ENCODE assay signal across 8 mouse cellular contexts in the genomic region with DNA sequence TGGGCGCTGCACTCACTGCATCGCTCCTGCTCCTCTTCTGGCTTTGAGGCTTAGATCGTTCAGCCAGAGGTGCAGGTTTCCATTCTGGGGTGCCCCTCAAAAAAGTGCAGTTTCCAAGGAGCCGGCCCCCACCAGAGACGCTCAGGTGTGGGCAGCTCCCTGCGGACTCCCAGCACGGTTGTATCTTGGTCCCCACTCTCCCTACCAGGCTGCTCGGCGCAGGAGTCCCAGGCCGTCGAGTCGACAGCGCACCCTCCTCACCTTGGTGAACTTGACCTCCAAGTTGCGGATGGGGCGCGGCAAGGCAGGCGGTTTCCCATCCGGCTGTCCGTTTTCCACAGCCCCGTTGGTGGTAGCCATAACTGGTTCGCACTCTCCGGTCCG. TPM values are rescaled to one million over a fixed set of nuclear protein-coding genes. Genes with fewer than 3 reads are reported as not detected.
DNase-seq lines count a peak whose midpoint lies in the region; ATAC-seq and TF ChIP-seq lines count a peak whose summit lies in the region.

No protein-coding gene starts in this region.

- no peak overlapping the region for H3K9ac ChIP-seq in liver, embryonic 12.5 days
- H3K9ac ChIP-seq in stomach, embryonic 16.5 days (ENCODE audit: low read length), result peak overlapping the region; percentile 63

- no peak for TF ChIP-seq CTCF in gastrocnemius, adult 2 months (IDR thresholded peaks at IDR 0.05)

- no peak for DNase-seq in gastrocnemius, adult 2 months
- no peak for DNase-seq in gastrocnemius, postnatal 36 days
- DNase-seq in retina, embryonic 14.5 days (ENCODE audit: low spot score), result peak; percentile 32
- DNase-seq in retina, postnatal 1 day, result no peak
- DNase-seq in left cerebral cortex, adult 9 months (ENCODE audit: low spot score in 2 of 2), result no peak
- DNase-seq in spleen, postnatal 10 days (ENCODE audit: low spot score in 2 of 2), result no peak

- peak overlapping the region; percentile 61 for H3K4me2 ChIP-seq in liver, embryonic 12.5 days
- H3K4me2 ChIP-seq in stomach, embryonic 16.5 days (ENCODE audit: low read depth, low read length), result peak overlapping the region; percentile 92

- H3K4me3 ChIP-seq in gastrocnemius, adult 2 months, result peak overlapping the region; percentile 66
- H3K4me3 ChIP-seq in liver, embryonic 12.5 days, result peak overlapping the region; percentile 41
- peak overlapping the region; percentile 54 for H3K4me3 ChIP-seq in stomach, embryonic 16.5 days (replicated peaks; ENCODE audit: low read length)

- WGBS in liver, embryonic 12.5 days (ENCODE audit: insufficient replicate concordance), result 3% methylated on average over 23 of the region's 23 CpGs
- 1% methylated on average over 23 of the region's 23 CpGs for whole genome bisulfite sequencing in stomach, embryonic 16.5 days

- no peaks in the 10 kb centered on the region for H3K9me3 ChIP-seq in liver, embryonic 12.5 days (replicated peaks)
- H3K9me3 ChIP-seq in stomach, embryonic 16.5 days (replicated peaks; ENCODE audit: control insufficient read depth, low read length), result no peaks in the 10 kb centered on the region

- H3K27ac ChIP-seq in gastrocnemius, adult 2 months, result no peak overlapping the region
- no peak overlapping the region for H3K27ac ChIP-seq in liver, embryonic 12.5 days
- no peak overlapping the region for H3K27ac ChIP-seq in stomach, embryonic 16.5 days (ENCODE audit: low read length)

- peak; percentile 24; the same call in 1 of the 2 replicates for ATAC-seq in liver, embryonic 12.5 days
- ATAC-seq in stomach, embryonic 16.5 days (ENCODE audit: insufficient read depth, low FRiP score), result peak; percentile 46; the same call in 1 of the 2 replicates

- H3K27me3 ChIP-seq in liver, embryonic 12.5 days (replicated peaks), result peaks cover 69% of the 10 kb centered on the region
- H3K27me3 ChIP-seq in stomach, embryonic 16.5 days (ENCODE audit: control insufficient read depth, insufficient read depth, low read length), result peaks cover 33% of the 10 kb centered on the region

- H3K4me1 ChIP-seq in liver, embryonic 12.5 days, result peaks cover 9% of the 10 kb centered on the region; the same call in 1 of the 2 replicates
- 0 out of 2 replicates have a peak, but pooled peaks cover 5% of the 10 kb centered on the region for H3K4me1 ChIP-seq in stomach, embryonic 16.5 days (ENCODE audit: control insufficient read depth, insufficient read depth, low read length)

- intact Hi-C loops in gastrocnemius, adult 2 months (cut with DNase I), result no loop called here
- intact Hi-C loops in gastrocnemius, postnatal 36 days (cut with DNase I), result no loop called here

- H3K36me3 ChIP-seq in liver, embryonic 12.5 days, result no peaks in the 10 kb centered on the region
- H3K36me3 ChIP-seq in stomach, embryonic 16.5 days (ENCODE audit: control insufficient read depth, insufficient read depth, low read length), result no peaks in the 10 kb centered on the region

RNA-seq across cellular contexts. Expression of gene Aldh1a3, which starts 0.3 kb away (rescaled TPM):
- total RNA-seq in gastrocnemius, adult 2 months (2021), result 1 to 10 TPM; 2.0 to 2.5 TPM
- 1 to 10 TPM in 1 of 2 experiments, under 1 TPM in 1; 0.74 to 1.4 TPM for total RNA-seq in gastrocnemius, postnatal 36 days (2021)
- 1.9 and 2.0 TPM in 2 replicates for polyA plus RNA-seq in liver, embryonic 12.5 days (2016; fragmentation: Nextera tagmentation; extraction: Ambion mirVana)
- polyA plus RNA-seq in stomach, embryonic 16.5 days (2015; fragmentation: Nextera tagmentation; extraction: Ambion mirVana), result 12.9 and 14.5 TPM in 2 replicates

RNA-seq across cellular contexts. Expression of gene Lrrk1, which starts 38.9 kb away (rescaled TPM):
- 1 to 10 TPM; 3.0 to 6.4 TPM for total RNA-seq in gastrocnemius, adult 2 months (2021)
- total RNA-seq in gastrocnemius, postnatal 36 days (2021), result 1 to 10 TPM; 3.3 to 4.9 TPM
- 6.3 and 7.1 TPM in 2 replicates for polyA plus RNA-seq in liver, embryonic 12.5 days (2016; fragmentation: Nextera tagmentation; extraction: Ambion mirVana)
- polyA plus RNA-seq in stomach, embryonic 16.5 days (2015; fragmentation: Nextera tagmentation; extraction: Ambion mirVana), result 19.5 and 21.4 TPM in 2 replicates
